Mouse (Mus musculus) midbrain, embryonic 12.5 days (tissue): ENCODE measurements around the gene Lrp6. TPM values are rescaled to one million over a fixed set of nuclear protein-coding genes. Genes with fewer than 3 reads are reported as not detected.

Experiments
- ATAC-seq: fragments of 200-750 bp; cut with Nextera tagmentation; 2 replicates; pipeline ENCODE4 v1.8.0; 2017; ENCODE audit warnings: low read depth, moderate TSS enrichment, moderate library complexity; ENCODE audit not compliant: low FRiP score
- H3K27ac ChIP-seq: fragments of 300-500 bp; sonication (generic); replicated peaks from 2 replicates; pipeline ENCODE4 v1.5.1; 2016; ENCODE audit warnings: mild to moderate bottlenecking
- H3K27me3 ChIP-seq: fragments of 300-500 bp; sonication (generic); 2 replicates; pipeline ENCODE4 v1.6.1; 2016; ENCODE audit warnings: mild to moderate bottlenecking
- H3K36me3 ChIP-seq: fragments of 300-500 bp; sonication (generic); 2 replicates; pipeline ENCODE4 v1.6.1; 2016
- H3K4me1 ChIP-seq: fragments of 300-500 bp; sonication (generic); 2 replicates; pipeline ENCODE4 v1.6.1; 2016
- H3K4me2 ChIP-seq: fragments of 300-500 bp; sonication (generic); replicated peaks from 2 replicates; pipeline ENCODE4 v1.6.1; 2016; ENCODE audit warnings: mild to moderate bottlenecking, moderate library complexity
- H3K4me3 ChIP-seq: fragments of 300-500 bp; sonication (generic); 2 replicates; pipeline ENCODE4 v1.5.1; 2016; ENCODE audit warnings: mild to moderate bottlenecking
- H3K9ac ChIP-seq: fragments of 300-500 bp; sonication (generic); replicated peaks from 2 replicates; pipeline ENCODE4 v1.6.1; 2016; ENCODE audit warnings: mild to moderate bottlenecking, moderate library complexity
- H3K9me3 ChIP-seq: fragments of 300-500 bp; sonication (generic); 2 replicates; pipeline ENCODE4 v1.6.1; 2016; ENCODE audit warnings: mild to moderate bottlenecking
- WGBS: fragments of 180-500 bp; shearing (Covaris S2); methylation state at CpG from one replicate; pipeline ENCODE4 v1.1.7; 2016; 5-methylcytosine and 5-hydroxymethylcytosine counted together
- polyA plus RNA-seq: library from polyadenylated mRNA; unstranded; fragments of >200 nt; fragmentation: Nextera tagmentation; extraction: Ambion mirVana; gene quantifications from 2 replicates; pipeline ENCODE4 v1.2.1, GENCODE M21; 2016

Gene Lrp6
- polyA plus RNA-seq, 1 experiment from 2014 or later = 33.7 TPM

GRCm38 (mm10) chr6:134425216-134425717, 141.5 kb downstream of the Lrp6 start:
- H3K36me3 ChIP-seq = no peaks in the 10 kb centered on the region
- no peak overlapping the region for H3K27ac ChIP-seq
- no peak overlapping the region for H3K9ac ChIP-seq
- H3K4me1 ChIP-seq = no peaks in the 10 kb centered on the region
- peak; percentile 80 for ATAC-seq
- no peak overlapping the region for H3K4me3 ChIP-seq
- 0 out of 2 replicates have a peak, but pooled peaks cover 5% of the 10 kb centered on the region for H3K27me3 ChIP-seq
- H3K9me3 ChIP-seq = no peaks in the 10 kb centered on the region
- WGBS = 43% methylated on average over 11 of the region's 11 CpGs
- H3K4me2 ChIP-seq = no peak overlapping the region

GRCm38 (mm10) chr6:134421921-134422320, 144.8 kb downstream of the Lrp6 start:
- 92% methylated on average over 6 of the region's 6 CpGs for WGBS
- no peak for ATAC-seq
- Histone ChIP-seq H3K9me3 (no peaks in the 10 kb centered on the region), H3K36me3 (no peaks in the 10 kb centered on the region), H3K9ac (no peak overlapping the region), H3K27ac (no peak overlapping the region), H3K27me3 (0 out of 2 replicates have a peak, but pooled peaks cover 5% of the 10 kb centered on the region), H3K4me1 (no peaks in the 10 kb centered on the region), H3K4me2 (no peak overlapping the region), H3K4me3 (no peak overlapping the region)

GRCm38 (mm10) chr6:134420375-134420774, 146.4 kb downstream of the Lrp6 start:
- Histone ChIP-seq H3K27me3 (0 out of 2 replicates have a peak, but pooled peaks cover 5% of the 10 kb centered on the region), H3K4me2 (no peak overlapping the region), H3K27ac (no peak overlapping the region), H3K36me3 (no peaks in the 10 kb centered on the region), H3K9me3 (no peaks in the 10 kb centered on the region), H3K9ac (no peak overlapping the region), H3K4me1 (no peaks in the 10 kb centered on the region), H3K4me3 (no peak overlapping the region)
- ATAC-seq = no peak
- WGBS = 88% methylated on average over 8 of the region's 8 CpGs

GRCm38 (mm10) chr6:134417886-134418285, 148.9 kb downstream of the Lrp6 start:
- H3K4me1 ChIP-seq = no peaks in the 10 kb centered on the region
- 0 out of 2 replicates have a peak, but pooled peaks have one; percentile 23 for ATAC-seq
- no peak overlapping the region for H3K9ac ChIP-seq
- no peaks in the 10 kb centered on the region for H3K9me3 ChIP-seq
- H3K36me3 ChIP-seq = no peaks in the 10 kb centered on the region
- H3K27ac ChIP-seq = no peak overlapping the region
- no peak overlapping the region for H3K4me2 ChIP-seq
- H3K4me3 ChIP-seq = no peak overlapping the region
- WGBS = 77% methylated on average over 3 of the region's 3 CpGs
- H3K27me3 ChIP-seq = no peaks in the 10 kb centered on the region

GRCm38 (mm10) chr6:134416556-134417105, 150.1 kb downstream of the Lrp6 start:
- H3K4me1 ChIP-seq = no peaks in the 10 kb centered on the region
- no peak overlapping the region for H3K4me2 ChIP-seq
- no peak overlapping the region for H3K27ac ChIP-seq
- H3K4me3 ChIP-seq = no peak overlapping the region
- no peak overlapping the region for H3K9ac ChIP-seq
- 40% methylated on average over 3 of the region's 3 CpGs for WGBS
- H3K36me3 ChIP-seq = no peaks in the 10 kb centered on the region
- no peaks in the 10 kb centered on the region for H3K27me3 ChIP-seq
- no peaks in the 10 kb centered on the region for H3K9me3 ChIP-seq
- ATAC-seq = no peak

GRCm38 (mm10) chr6:134414532-134414883, 152.3 kb downstream of the Lrp6 start:
- Histone ChIP-seq H3K27ac (no peak overlapping the region), H3K27me3 (no peaks in the 10 kb centered on the region), H3K9ac (no peak overlapping the region), H3K4me1 (no peaks in the 10 kb centered on the region), H3K4me3 (no peak overlapping the region), H3K36me3 (no peaks in the 10 kb centered on the region), H3K9me3 (no peaks in the 10 kb centered on the region), H3K4me2 (no peak overlapping the region)
- no peak for ATAC-seq
- 84% methylated on average over 4 of the region's 4 CpGs for WGBS

GRCm38 (mm10) chr6:134413706-134414531, 152.8 kb downstream of the Lrp6 start:
- H3K27me3 ChIP-seq = no peaks in the 10 kb centered on the region
- no peak overlapping the region for H3K4me3 ChIP-seq
- no peaks in the 10 kb centered on the region for H3K4me1 ChIP-seq
- ATAC-seq = no peak
- no peak overlapping the region for H3K27ac ChIP-seq
- no peaks in the 10 kb centered on the region for H3K36me3 ChIP-seq
- no peaks in the 10 kb centered on the region for H3K9me3 ChIP-seq
- no peak overlapping the region for H3K4me2 ChIP-seq
- H3K9ac ChIP-seq = no peak overlapping the region
- 69% methylated on average over 18 of the region's 18 CpGs for WGBS

GRCm38 (mm10) chr6:134407226-134407625, 159.5 kb downstream of the Lrp6 start:
- Histone ChIP-seq H3K4me2 (no peak overlapping the region), H3K27ac (no peak overlapping the region), H3K4me1 (no peaks in the 10 kb centered on the region), H3K36me3 (no peaks in the 10 kb centered on the region), H3K9me3 (no peaks in the 10 kb centered on the region), H3K27me3 (no peaks in the 10 kb centered on the region; the same call in 1 of the 2 replicates), H3K4me3 (no peak overlapping the region), H3K9ac (no peak overlapping the region)
- 67% methylated on average over 5 of the region's 5 CpGs for WGBS
- no peak for ATAC-seq

GRCm38 (mm10) chr6:134403684-134404070, 163.1 kb downstream of the Lrp6 start:
- no peaks in the 10 kb centered on the region for H3K36me3 ChIP-seq
- no peaks in the 10 kb centered on the region for H3K4me1 ChIP-seq
- H3K4me3 ChIP-seq = no peak overlapping the region
- H3K4me2 ChIP-seq = no peak overlapping the region
- no peaks in the 10 kb centered on the region; the same call in 1 of the 2 replicates for H3K27me3 ChIP-seq
- WGBS = 92% methylated on average over 9 of the region's 9 CpGs
- no peaks in the 10 kb centered on the region for H3K9me3 ChIP-seq
- no peak overlapping the region for H3K27ac ChIP-seq
- ATAC-seq = no peak
- H3K9ac ChIP-seq = no peak overlapping the region

- Histone ChIP-seq H3K4me1 (no peaks in the 10 kb centered on the region), H3K27ac (no peak overlapping the region), H3K27me3 (no peaks in the 10 kb centered on the region; the same call in 1 of the 2 replicates), H3K9ac (no peak overlapping the region), H3K4me3 (no peak overlapping the region), H3K4me2 (no peak overlapping the region), H3K36me3 (no peaks in the 10 kb centered on the region), H3K9me3 (no peaks in the 10 kb centered on the region)
- 42% methylated on average over 16 of the region's 16 CpGs for WGBS
- no peak for ATAC-seq
Observed at GRCm38 (mm10) chr6:134402914-134403683, 163.7 kb downstream of the Lrp6 start.
